Mouse (Mus musculus): ENCODE results near the gene Nemp1.
A peak's percentile ranks its signal among the peaks of the same experiment; 100 is the strongest.

Gene Nemp1

GRCm38 (mm10) chr10:127674794-127675522 lies 8.3 kb downstream of the Nemp1 start:
- peak; percentile 90 for DNase-seq (ENCODE audit: low read depth)

GRCm38 (mm10) chr10:127675859-127676398 lies 9.2 kb downstream of the Nemp1 start:
- DNase-seq (ENCODE audit: low read depth): no peak

- peak; percentile 99 for DNase-seq (ENCODE audit: low read depth)
These were observed 10.2 kb downstream of the Nemp1 start for GRCm38 (mm10) chr10:127676691-127677548.

- DNase-seq (ENCODE audit: low read depth): peak; percentile 86
These were observed 11.1 kb downstream of the Nemp1 start for GRCm38 (mm10) chr10:127677591-127678336.

- DNase-seq (ENCODE audit: low read depth): no peak
These were observed 12.5 kb downstream of the Nemp1 start for GRCm38 (mm10) chr10:127679208-127679607.

GRCm38 (mm10) chr10:127679881-127680280 lies 13.2 kb downstream of the Nemp1 start:
- DNase-seq (ENCODE audit: low read depth): no peak

GRCm38 (mm10) chr10:127682886-127683285 lies 16.2 kb downstream of the Nemp1 start:
- no peak for DNase-seq (ENCODE audit: low read depth)

GRCm38 (mm10) chr10:127691053-127691452 lies 24.4 kb downstream of the Nemp1 start:
- peak; percentile 19 for DNase-seq (ENCODE audit: low read depth)

GRCm38 (mm10) chr10:127694636-127695035 lies 27.9 kb downstream of the Nemp1 start:
- DNase-seq (ENCODE audit: low read depth): peak; percentile 62

- DNase-seq (ENCODE audit: low read depth): no peak
These were observed 29.1 kb downstream of the Nemp1 start for GRCm38 (mm10) chr10:127695775-127696174.

GRCm38 (mm10) chr10:127698966-127699365 lies 32.3 kb downstream of the Nemp1 start:
- DNase-seq (ENCODE audit: low read depth): no peak

GRCm38 (mm10) chr10:127703299-127703698 lies 36.6 kb downstream of the Nemp1 start:
- no peak for DNase-seq (ENCODE audit: low read depth)

- DNase-seq (ENCODE audit: low read depth): no peak
These were observed 37.6 kb downstream of the Nemp1 start for GRCm38 (mm10) chr10:127704293-127704692.

GRCm38 (mm10) chr10:127704766-127705220 lies 38.1 kb downstream of the Nemp1 start, which contains the start of gene Myo1a:
TSS of gene Myo1a (plus strand) at chr10:127705170.
- peak; percentile 19 for DNase-seq (ENCODE audit: low read depth)

- DNase-seq (ENCODE audit: low read depth): no peak
These were observed 39.1 kb downstream of the Nemp1 start for GRCm38 (mm10) chr10:127705783-127706182.

GRCm38 (mm10) chr10:127707721-127708120 lies 41.0 kb downstream of the Nemp1 start:
- DNase-seq (ENCODE audit: low read depth): no peak

GRCm38 (mm10) chr10:127708850-127709370 lies 42.2 kb downstream of the Nemp1 start:
- no peak for DNase-seq (ENCODE audit: low read depth)

- DNase-seq (ENCODE audit: low read depth): no peak
These were observed 43.6 kb downstream of the Nemp1 start for GRCm38 (mm10) chr10:127710331-127710730.

GRCm38 (mm10) chr10:127712736-127713135 lies 46.0 kb downstream of the Nemp1 start:
- no peak for DNase-seq (ENCODE audit: low read depth)

- DNase-seq (ENCODE audit: low read depth): no peak
These were observed 55.1 kb downstream of the Nemp1 start for GRCm38 (mm10) chr10:127721671-127722418.

GRCm38 (mm10) chr10:127724178-127724577 lies 57.5 kb downstream of the Nemp1 start, which contains the start of gene Tac2:
TSS of gene Tac2 (plus strand) at chr10:127724478.
- no peak for DNase-seq (ENCODE audit: low read depth)

Measured in induced T-regulatory cell, adult 2 months (primary cell).